Mouse (Mus musculus) heart, postnatal 0 days (tissue): ENCODE data around the gene Evl. TPM values are rescaled to one million over a fixed set of nuclear protein-coding genes. Genes with fewer than 3 reads are reported as not detected.

Source experiments
- ATAC-seq: fragments of 200-750 bp; cut with Nextera tagmentation; 2 replicates; pipeline ENCODE4 v1.8.0; 2017; ENCODE audit warnings: low read depth, moderate number of reproducible peaks, moderate library complexity; ENCODE audit not compliant: insufficient read depth
- DNase-seq: peaks from one replicate; pipeline ENCODE4 v3.0.0-alpha.2; 2016; ENCODE audit warnings: low spot score
- H3K27ac ChIP-seq: fragments of 300-500 bp; sonication (generic); 2 replicates; pipeline ENCODE4 v1.5.1; 2014; ENCODE audit warnings: low read depth, mild to moderate bottlenecking
- H3K27me3 ChIP-seq: fragments of 300-500 bp; sonication (generic); 2 replicates; pipeline ENCODE4 v1.6.1; 2014; ENCODE audit warnings: low read length, mixed read lengths; ENCODE audit not compliant: control insufficient read depth, insufficient read depth
- H3K36me3 ChIP-seq: fragments of 300-500 bp; sonication (generic); replicated peaks from 2 replicates; pipeline ENCODE4 v1.6.1; 2014; ENCODE audit warnings: low read length, mixed read lengths; ENCODE audit not compliant: control insufficient read depth, insufficient read depth
- H3K4me1 ChIP-seq: fragments of 300-500 bp; sonication (generic); 2 replicates; pipeline ENCODE4 v1.6.1; 2014; ENCODE audit warnings: antibody characterized with exemption; ENCODE audit not compliant: control insufficient read depth, insufficient read depth
- H3K4me2 ChIP-seq: fragments of 300-500 bp; sonication (generic); 2 replicates; pipeline ENCODE4 v1.6.1; 2014; ENCODE audit warnings: low read depth, mild to moderate bottlenecking, low read length, moderate library complexity
- H3K4me3 ChIP-seq: fragments of 300-500 bp; sonication (generic); 2 replicates; pipeline ENCODE4 v1.5.1; 2014; ENCODE audit warnings: low read depth, low read length
- H3K9ac ChIP-seq: fragments of 300-500 bp; sonication (generic); replicated peaks from 2 replicates; pipeline ENCODE4 v1.6.1; 2014; ENCODE audit warnings: low read depth, low read length, mixed read lengths
- H3K9me3 ChIP-seq: fragments of 300-500 bp; sonication (generic); replicated peaks from 2 replicates; pipeline ENCODE4 v1.6.1; 2016; ENCODE audit warnings: low read length; ENCODE audit not compliant: control insufficient read depth
- CTCF ChIP-seq: IDR thresholded peaks from 2 replicates; pipeline ENCODE4 v1.5.1; 2016; ENCODE audit warnings: antibody characterized with exemption, control low read depth, low read depth
- EP300 ChIP-seq: IDR thresholded peaks from 2 replicates; pipeline ENCODE4 v1.6.1; 2016; ENCODE audit warnings: antibody characterized with exemption, low read depth
- WGBS: fragments of 180-500 bp; shearing (Covaris S2); extraction: QIAGEN DNeasy Blood & Tissue Kit; methylation state at CpG from one replicate; pipeline ENCODE4 v1.1.7; 2014; 5-methylcytosine and 5-hydroxymethylcytosine counted together
- polyA plus RNA-seq: library from polyadenylated mRNA; unstranded; fragments of >200 nt; fragmentation: Nextera tagmentation; extraction: Ambion mirVana; gene quantifications from 2 replicates; pipeline ENCODE4 v1.2.1, GENCODE M21; 2015
- total RNA-seq: library from RNA; depleted of rRNA; stranded (reverse); fragments of >200 nt; gene quantifications from 2 replicates; pipeline ENCODE4 v1.2.3, GENCODE M21; 2014; ENCODE audit warnings: low replicate concordance

The Evl gene
- total and polyA plus RNA-seq, 2 experiments from 2014 or later, result 26.6 to 39.5 TPM

- ATAC-seq, result no peak
- no peak overlapping the region for H3K9ac ChIP-seq
- H3K9me3 ChIP-seq, result no peaks in the 10 kb centered on the region
- H3K4me2 ChIP-seq, result no peak overlapping the region
- no peaks in the 10 kb centered on the region for H3K27me3 ChIP-seq
- H3K4me1 ChIP-seq, result peaks cover 18% of the 10 kb centered on the region
- H3K4me3 ChIP-seq, result no peak overlapping the region
- WGBS, result 76% methylated on average over 11 of the region's 11 CpGs
- peaks cover 37% of the 10 kb centered on the region for H3K36me3 ChIP-seq
- no peak for DNase-seq
- TF ChIP-seq EP300, result no peak
- no peak for TF ChIP-seq CTCF
- H3K27ac ChIP-seq, result no peak overlapping the region
Measured at GRCm38 (mm10) chr12:108653358-108654335, 99.1 kb downstream of the Evl start.

DNA sequence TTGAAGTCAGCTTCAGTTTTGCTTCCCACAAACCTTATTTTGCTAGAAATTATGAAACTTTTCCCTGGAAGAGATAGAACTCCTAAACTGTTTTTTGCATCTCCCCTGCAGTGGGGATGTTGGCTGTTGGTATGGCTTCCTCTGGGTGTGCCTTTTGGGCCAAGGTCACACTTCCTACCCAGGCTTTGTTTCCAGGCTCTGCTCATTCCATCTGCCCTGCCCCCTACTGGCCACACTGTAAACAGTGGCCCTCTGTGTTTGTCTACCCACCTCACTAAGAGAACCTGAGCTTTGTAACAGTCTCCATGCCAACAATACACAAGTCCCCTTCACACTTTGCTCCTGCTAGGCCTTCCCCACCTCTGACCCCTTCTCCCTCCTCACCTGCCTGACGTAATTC, 102.8 kb downstream of the Evl start:
- peak; percentile 57 for ATAC-seq
- WGBS, result 85% methylated on average over 1 of the region's 1 CpGs
- no peak overlapping the region for H3K9ac ChIP-seq

DNA sequence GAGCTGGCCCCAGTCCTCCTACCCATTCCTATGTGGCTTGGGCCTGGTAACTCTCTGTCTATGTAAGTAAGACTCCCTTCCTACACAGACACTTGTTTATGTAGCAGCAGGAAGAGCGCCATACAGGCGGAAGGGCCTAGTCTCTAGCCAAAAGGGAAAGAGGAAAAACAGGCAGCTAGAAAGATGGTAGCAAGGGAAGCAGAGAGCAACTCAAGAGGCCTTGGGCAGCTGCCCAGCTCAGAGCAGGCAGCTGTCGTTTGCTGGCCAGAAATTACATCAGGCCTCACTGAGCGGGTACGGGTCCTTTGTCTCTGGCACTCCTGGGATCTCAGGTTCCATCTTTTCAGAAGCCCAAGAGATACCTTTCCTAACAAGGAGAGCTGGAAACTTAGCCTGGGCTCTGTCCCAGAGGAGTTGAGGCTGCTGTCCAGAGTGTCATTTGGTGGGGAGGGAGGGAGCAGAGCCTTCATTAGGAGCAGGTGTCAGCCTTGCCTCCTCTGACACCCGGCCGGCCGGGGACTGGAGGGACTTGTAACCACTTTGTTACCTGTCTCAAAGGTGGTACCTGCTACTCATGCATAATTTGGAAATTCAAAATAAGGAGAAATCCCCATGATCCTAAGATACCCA, 114.2 kb downstream of the Evl start:
- no peak for TF ChIP-seq CTCF
- no peak for TF ChIP-seq EP300
- peak overlapping the region; percentile 68 for H3K27ac ChIP-seq
- WGBS, result 43% methylated on average over 8 of the region's 8 CpGs
- no peak overlapping the region for H3K9ac ChIP-seq
- no peaks in the 10 kb centered on the region for H3K27me3 ChIP-seq
- no peaks in the 10 kb centered on the region for H3K9me3 ChIP-seq
- ATAC-seq, result peak; percentile 68
- peaks cover 17% of the 10 kb centered on the region for H3K4me1 ChIP-seq
- H3K4me2 ChIP-seq, result no peak overlapping the region
- no peak overlapping the region for H3K4me3 ChIP-seq
- peak; percentile 60 for DNase-seq
- peaks cover 17% of the 10 kb centered on the region; the same call in 1 of the 2 replicates for H3K36me3 ChIP-seq

More for the DNA sequence above, 102.8 kb downstream of the Evl start:
- Histone ChIP-seq H3K36me3 (peaks cover 35% of the 10 kb centered on the region), H3K27ac (peak overlapping the region; percentile 28), H3K4me2 (no peak overlapping the region), H3K27me3 (no peaks in the 10 kb centered on the region), H3K9me3 (no peaks in the 10 kb centered on the region), H3K4me3 (no peak overlapping the region), H3K4me1 (peaks cover 12% of the 10 kb centered on the region)
- peak; percentile 70 for TF ChIP-seq CTCF
- TF ChIP-seq EP300, result no peak
- DNase-seq, result peak; percentile 52

- TF ChIP-seq CTCF (no peak), EP300 (no peak)
- peaks cover 27% of the 10 kb centered on the region for H3K4me1 ChIP-seq
- no peak overlapping the region for H3K4me3 ChIP-seq
- H3K9me3 ChIP-seq, result no peaks in the 10 kb centered on the region
- H3K27me3 ChIP-seq, result no peaks in the 10 kb centered on the region
- H3K9ac ChIP-seq, result no peak overlapping the region
- H3K36me3 ChIP-seq, result peaks cover 24% of the 10 kb centered on the region
- ATAC-seq, result no peak
- H3K27ac ChIP-seq, result no peak overlapping the region
- no peak for DNase-seq
- no peak overlapping the region for H3K4me2 ChIP-seq
- 80% methylated on average over 2 of the region's 2 CpGs for WGBS
Measured at GRCm38 (mm10) chr12:108671541-108671940, 117.0 kb downstream of the Evl start.

GRCm38 (mm10) chr12:108672908-108673307, 118.4 kb downstream of the Evl start:
- no peak for TF ChIP-seq EP300
- no peak for TF ChIP-seq CTCF
- Histone ChIP-seq H3K36me3 (peaks cover 32% of the 10 kb centered on the region), H3K4me1 (peaks cover 22% of the 10 kb centered on the region), H3K9ac (no peak overlapping the region), H3K27me3 (no peaks in the 10 kb centered on the region), H3K9me3 (no peaks in the 10 kb centered on the region), H3K4me2 (no peak overlapping the region), H3K27ac (no peak overlapping the region), H3K4me3 (no peak overlapping the region)
- DNase-seq, result no peak
- no peak for ATAC-seq
- 74% methylated on average over 4 of the region's 4 CpGs for WGBS
